Mouse (Mus musculus) MN1 (cell line): ENCODE results near the gene Cmss1.
A peak's percentile ranks its signal among the peaks of the same experiment; 100 is the strongest.

Experiments used
- DNase-seq: peaks from one replicate; pipeline ENCODE4 v3.0.0-alpha.2; 2016; ENCODE audit warnings: low spot score

Cmss1 gene

DNA sequence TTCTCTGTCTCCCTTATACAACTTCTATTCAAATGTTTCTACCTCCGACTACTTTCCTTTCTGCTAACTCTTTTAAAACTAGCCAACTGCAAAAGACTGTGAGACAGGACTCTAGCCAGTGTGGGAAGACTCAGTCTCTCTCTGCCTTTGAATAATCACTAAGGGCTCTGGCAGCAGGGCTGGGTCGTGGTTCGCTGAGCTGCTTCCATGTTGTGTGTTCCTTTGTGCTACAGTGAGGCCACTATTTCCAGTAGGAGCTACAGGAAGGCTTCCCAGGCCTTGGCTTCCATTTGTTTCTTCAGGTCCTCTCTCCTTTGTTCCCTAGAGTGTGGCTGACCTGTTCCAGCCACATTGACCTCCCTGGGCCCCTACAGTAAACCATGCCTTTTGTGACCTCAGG lies 260.4 kb downstream of the Cmss1 start:
- no peak for DNase-seq

DNA sequence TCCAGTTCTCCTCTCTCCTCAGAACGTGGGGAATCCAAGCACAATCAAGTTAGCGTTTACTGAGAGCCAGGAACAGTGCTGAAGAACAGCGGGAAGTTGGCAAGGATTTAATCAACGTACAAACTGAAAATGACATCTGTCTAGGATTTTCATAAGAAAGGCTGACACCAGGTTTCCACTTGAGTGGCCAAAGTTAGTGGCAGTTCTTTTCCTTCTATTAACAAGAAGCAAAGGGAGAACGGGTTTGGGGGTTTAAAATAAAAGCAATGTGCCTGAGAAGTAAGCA lies 266.1 kb downstream of the Cmss1 start:
- no peak for DNase-seq

DNA sequence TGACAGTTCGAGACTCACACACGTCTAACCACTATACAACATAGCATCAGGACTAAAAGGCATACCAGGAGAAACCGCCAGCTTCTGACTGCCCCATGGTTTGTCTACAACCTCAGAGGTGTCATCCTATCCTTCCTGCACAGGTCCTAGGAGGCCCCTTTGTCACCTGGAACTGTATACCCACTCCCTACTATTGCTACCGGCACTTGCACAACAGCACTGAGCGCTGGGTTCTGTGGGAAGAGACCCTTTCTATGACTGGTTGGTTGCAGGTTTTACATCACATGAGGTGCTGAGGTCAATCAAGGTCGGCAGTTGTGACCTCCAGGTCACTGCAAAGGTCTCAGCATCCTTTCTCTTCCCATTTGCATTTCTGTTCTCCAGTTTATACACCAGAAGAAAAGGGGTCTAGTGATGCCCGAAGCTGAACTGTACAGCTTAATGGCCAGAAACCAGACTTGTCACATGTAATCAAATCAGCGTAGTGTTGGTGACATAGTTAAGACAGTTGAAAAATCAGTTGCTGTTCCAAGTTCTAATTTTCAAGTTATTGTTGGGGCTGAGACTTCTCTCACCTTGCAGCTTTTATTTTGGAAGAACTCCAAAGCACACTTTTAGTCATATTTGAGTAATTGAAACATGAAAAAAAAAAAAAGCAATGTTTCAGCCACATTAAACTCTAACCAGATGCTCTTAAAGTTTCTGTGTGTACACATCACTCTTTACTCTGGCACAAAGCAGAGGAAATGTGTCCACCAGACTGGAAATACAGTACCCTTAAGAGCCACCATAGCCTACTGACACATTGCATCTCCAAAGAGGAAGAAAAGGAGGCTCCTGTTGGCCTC lies 266.7 kb downstream of the Cmss1 start:
- no peak for DNase-seq

- no peak for DNase-seq
Measured at GRCm38 (mm10) chr16:57336770-57337423, 269.8 kb downstream of the Cmss1 start.

- DNase-seq = no peak
Measured at GRCm38 (mm10) chr16:57332301-57332700, 274.4 kb downstream of the Cmss1 start.

DNA sequence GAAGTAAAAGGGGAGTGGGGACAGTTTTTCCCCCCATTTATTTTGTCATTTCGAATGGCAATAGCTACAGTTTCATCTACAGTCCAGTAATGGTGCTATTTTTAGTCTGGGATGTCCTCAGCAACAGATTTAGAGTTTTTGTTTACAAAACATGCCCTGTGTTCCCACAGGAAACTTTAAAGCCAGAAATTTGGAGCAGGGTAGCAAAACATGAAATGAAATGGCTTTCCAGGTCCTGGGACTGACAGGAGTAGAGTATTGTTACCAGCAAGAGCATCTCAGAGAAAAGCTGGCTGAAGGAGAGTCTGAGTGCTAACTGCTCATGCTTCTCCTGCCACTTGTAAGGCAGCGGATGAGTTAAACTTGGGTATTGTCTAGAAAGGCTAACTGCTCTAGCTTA lies 276.6 kb downstream of the Cmss1 start:
- no peak for DNase-seq

GRCm38 (mm10) chr16:57329028-57329427 lies 277.6 kb downstream of the Cmss1 start:
- DNase-seq = no peak

DNA sequence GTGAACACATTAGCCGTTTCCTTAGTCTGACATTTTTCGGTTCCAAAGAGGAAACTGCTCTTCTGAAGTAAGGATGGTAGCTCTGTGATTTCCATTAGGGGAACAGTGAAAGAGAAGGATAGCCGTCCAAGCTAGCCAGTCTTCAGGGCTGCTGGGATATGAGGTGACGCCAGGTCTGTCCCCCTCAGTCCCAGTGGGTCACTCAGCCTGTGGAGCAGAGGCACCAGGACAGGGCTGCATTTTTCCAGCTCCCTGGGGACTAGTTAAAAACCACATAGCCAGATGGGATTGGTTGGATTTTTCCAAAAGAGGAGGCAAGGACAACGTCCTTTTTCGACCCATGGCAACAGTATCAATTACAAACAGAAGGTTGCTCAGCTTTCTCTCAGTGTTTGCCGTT lies 279.7 kb downstream of the Cmss1 start:
- no peak for DNase-seq

- DNase-seq = peak; percentile 71
Measured at GRCm38 (mm10) chr16:57319284-57320124, 287.2 kb downstream of the Cmss1 start.

- DNase-seq = no peak
Measured at GRCm38 (mm10) chr16:57318637-57319125, 288.0 kb downstream of the Cmss1 start.

DNA sequence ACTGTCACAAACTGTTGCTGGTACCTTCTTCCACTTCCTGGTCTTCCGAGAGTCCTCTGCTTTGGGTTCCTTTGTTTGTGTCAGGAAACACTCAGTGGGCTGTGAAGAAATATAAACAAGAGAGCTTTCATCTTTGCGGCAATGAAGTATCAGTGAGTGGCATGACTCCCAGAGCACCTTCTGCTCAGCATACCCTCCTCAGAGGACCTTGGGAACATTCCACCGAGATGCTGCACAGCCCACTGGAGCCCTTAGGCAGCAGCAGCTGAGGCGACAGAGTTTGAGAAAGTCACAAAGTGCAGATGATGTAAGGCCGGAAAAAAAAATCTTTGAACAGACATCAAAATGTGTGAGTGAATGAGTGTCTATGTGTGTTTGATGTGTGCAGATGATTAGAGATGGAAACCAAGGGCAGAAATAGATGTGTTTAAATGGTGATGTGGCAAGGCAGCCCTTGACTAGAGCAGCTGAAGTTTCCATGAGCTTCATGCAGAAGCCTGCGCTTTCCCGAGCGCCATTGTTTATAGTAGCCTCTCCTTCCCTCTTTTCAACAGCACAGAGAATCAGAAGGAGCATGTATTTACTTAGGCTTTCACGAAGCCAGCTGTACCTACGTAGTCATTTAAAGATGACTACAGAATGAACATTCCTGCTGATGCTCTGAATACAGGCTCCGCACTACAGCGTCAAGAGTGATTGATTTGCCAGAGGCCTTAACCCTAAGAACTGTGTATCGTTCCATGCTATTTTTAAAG lies 288.6 kb downstream of the Cmss1 start:
- DNase-seq = no peak

DNA sequence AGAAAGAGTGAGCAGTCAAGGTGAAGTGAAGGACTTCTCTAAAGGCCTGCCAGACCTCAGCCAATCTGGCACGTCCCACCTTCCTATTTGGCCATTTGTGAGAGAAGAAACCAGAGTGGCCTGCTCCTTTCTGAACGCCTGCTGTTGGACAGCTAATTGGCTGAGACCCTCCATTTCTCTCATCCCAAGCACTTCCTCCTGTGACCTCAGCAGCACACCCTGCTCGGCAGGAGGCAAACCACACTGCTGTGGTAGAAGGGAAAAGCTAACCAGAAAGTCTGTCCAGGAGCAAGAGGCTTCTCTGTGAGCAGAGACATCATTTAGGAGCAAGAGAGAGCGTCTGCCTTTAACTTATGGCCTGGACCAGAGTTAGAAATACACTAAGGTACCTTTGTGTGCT lies 289.5 kb downstream of the Cmss1 start:
- no peak for DNase-seq

- DNase-seq = no peak
Measured at GRCm38 (mm10) chr16:57315026-57315425, 291.6 kb downstream of the Cmss1 start.

GRCm38 (mm10) chr16:57314236-57314635 lies 292.4 kb downstream of the Cmss1 start:
- DNase-seq = no peak

DNA sequence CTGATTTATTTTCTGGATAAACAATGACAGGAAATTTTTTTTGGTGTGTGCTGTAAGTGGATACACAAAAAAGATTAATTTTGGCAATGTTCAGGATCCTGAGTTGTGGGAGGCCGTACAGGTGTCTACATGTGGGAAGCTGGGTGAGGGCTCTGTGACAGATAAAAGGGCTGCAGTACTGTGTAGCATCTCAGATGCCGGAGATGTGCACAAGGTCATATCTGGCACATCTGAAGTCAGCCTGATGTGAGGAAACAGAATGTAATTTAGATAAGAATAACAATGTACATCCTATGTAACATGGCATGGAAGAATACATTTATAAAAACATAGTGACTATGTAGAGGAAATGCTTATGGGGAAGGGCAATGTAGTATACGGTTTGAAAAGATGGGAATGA lies 293.2 kb downstream of the Cmss1 start:
- DNase-seq = no peak

- no peak for DNase-seq
Measured at GRCm38 (mm10) chr16:57312130-57312529, 294.5 kb downstream of the Cmss1 start.

DNA sequence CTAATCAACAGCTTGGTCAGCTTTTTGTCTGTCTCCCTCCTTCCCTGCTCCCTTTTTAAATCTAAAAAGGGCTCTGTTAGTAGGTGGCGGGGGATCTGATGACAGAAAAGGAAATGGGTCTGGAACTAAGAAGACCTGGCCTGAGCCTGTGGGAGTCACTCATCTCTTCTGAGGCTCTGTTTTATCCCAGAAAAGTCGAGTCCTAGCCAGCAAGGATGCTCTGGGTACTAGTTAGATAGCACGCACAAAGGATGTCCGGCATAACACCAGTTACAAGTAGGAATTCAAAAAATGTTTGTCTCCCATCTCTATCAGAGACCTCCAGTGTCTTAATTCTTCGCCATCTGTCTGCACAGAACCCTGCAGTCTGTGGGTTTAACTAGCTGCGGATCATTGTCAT lies 301.2 kb downstream of the Cmss1 start:
- DNase-seq = no peak

DNA sequence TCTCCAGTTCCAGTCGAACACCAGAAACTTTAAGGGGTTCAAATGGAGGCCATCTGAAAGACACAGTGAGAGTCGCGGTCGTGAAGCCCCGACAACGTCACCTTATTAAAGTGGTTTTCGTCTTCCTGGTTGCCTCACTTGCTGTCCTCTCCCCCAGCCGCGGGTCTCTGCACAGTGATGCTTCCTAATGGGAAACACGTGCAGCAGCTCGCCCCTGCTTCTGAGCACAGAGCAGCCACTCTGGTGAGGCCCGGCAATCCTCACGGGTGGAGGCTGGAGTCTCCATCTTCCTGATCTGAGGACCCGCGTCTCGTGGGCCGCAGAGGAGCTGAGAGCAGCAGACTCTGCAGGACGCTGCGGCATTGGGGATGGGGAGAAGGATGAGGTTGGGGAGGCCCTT lies 302.9 kb downstream of the Cmss1 start:
- no peak for DNase-seq

GRCm38 (mm10) chr16:57302792-57303698 lies 303.6 kb downstream of the Cmss1 start:
- no peak for DNase-seq

- DNase-seq = no peak
Measured at GRCm38 (mm10) chr16:57301512-57302115, 305.1 kb downstream of the Cmss1 start.
